Mouse (Mus musculus) CH12.LX (cell line): ENCODE measurements at regions not wholly inside any gene's neighbourhood (a gene's known extent, or its start where the extent isn't known, plus 50 kb on each side); places are given as distances from the start of the nearest gene placed in this dataset.

Source experiments
- DNase-seq: peaks from one replicate; pipeline ENCODE4 v3.0.0-alpha.2; 2013; ENCODE audit errors: extremely low read depth
- H3K27ac ChIP-seq: 2 replicates; pipeline ENCODE4 v1.5.1; 2012; ENCODE audit warnings: low read depth, mild to moderate bottlenecking, control low read depth, moderate library complexity; ENCODE audit not compliant: insufficient read depth
- H3K27me3 ChIP-seq: replicated peaks from 2 replicates; pipeline ENCODE3; 2012; ENCODE audit warnings: inconsistent platforms
- H3K36me3 ChIP-seq, 2 experiments: replicated peaks in 1 of 2; 2 replicates each; pipeline versions ENCODE3 to v1.6.1; 2012; ENCODE audit warnings: inconsistent platforms in 1 of 2, low read length in 1 of 2, mild to moderate bottlenecking in 1 of 2, mixed read lengths in 1 of 2, moderate library complexity in 1 of 2; ENCODE audit not compliant: control insufficient read depth in 1 of 2, insufficient read depth in 1 of 2
- H3K4me1 ChIP-seq, 2 experiments: 2 replicates each; pipeline ENCODE4 v1.6.1; 2012; ENCODE audit warnings: inconsistent platforms in 1 of 2, moderate library complexity in 1 of 2; ENCODE audit not compliant: insufficient read depth in 2 of 2, control insufficient read depth in 1 of 2
- H3K4me2 ChIP-seq: 2 replicates; pipeline ENCODE4 v1.6.1; 2012; ENCODE audit warnings: low read depth, mild to moderate bottlenecking, control low read depth; ENCODE audit not compliant: poor library complexity, insufficient read depth, severe bottlenecking
- H3K4me3 ChIP-seq, 3 experiments: fragments of 150-350 bp in 1 of 3; sonication (generic) in 1 of 3; replicated peaks in 1 of 3; 2 replicates each; pipeline versions ENCODE3 to v1.5.1; 2011 to 2012; ENCODE audit warnings: low read depth in 2 of 3, low read length in 2 of 3, mild to moderate bottlenecking in 2 of 3, moderate library complexity in 2 of 3, control low read depth in 1 of 3, improper control_type of control experiment in 1 of 3, inconsistent platforms in 1 of 3, mixed read lengths in 1 of 3; ENCODE audit not compliant: poor library complexity in 1 of 3
- H3K79me2 ChIP-seq: replicated peaks from 2 replicates; pipeline ENCODE4 v1.6.1; 2012; ENCODE audit warnings: mild to moderate bottlenecking, moderate library complexity; ENCODE audit not compliant: control insufficient read depth, poor library complexity, insufficient read depth, severe bottlenecking; ENCODE audit errors: extremely low read depth
- H3K9ac ChIP-seq: 2 replicates; pipeline ENCODE4 v1.6.1; 2012; ENCODE audit warnings: low read depth, mild to moderate bottlenecking, control low read depth, moderate library complexity; ENCODE audit not compliant: insufficient read depth
- H3K9me3 ChIP-seq: replicated peaks from 2 replicates; pipeline ENCODE3; 2012; ENCODE audit warnings: low read length, inconsistent platforms, mixed read lengths
- BHLHE40 ChIP-seq: IDR thresholded peaks from 2 replicates; pipeline ENCODE4 v1.6.1; 2011; ENCODE audit warnings: mild to moderate bottlenecking, low read depth, low read length, improper control_type of control experiment
- ELF1 ChIP-seq: IDR thresholded peaks from 2 replicates; pipeline ENCODE4 v1.6.1; 2014; ENCODE audit warnings: low read depth, mild to moderate bottlenecking, inconsistent platforms, low read length, improper control_type of control experiment
- EP300 ChIP-seq: IDR thresholded peaks from 2 replicates; pipeline ENCODE4 v1.6.1; 2011; ENCODE audit warnings: low read length, improper control_type of control experiment
- HCFC1 ChIP-seq: IDR thresholded peaks from 2 replicates; pipeline ENCODE4 v1.6.1; 2012; ENCODE audit warnings: low read depth, mild to moderate bottlenecking, inconsistent platforms, low read length, improper control_type of control experiment
- IRF4 ChIP-seq: IDR thresholded peaks from 2 replicates; pipeline ENCODE4 v1.6.1; 2014; ENCODE audit warnings: low read depth, mild to moderate bottlenecking, inconsistent platforms, low read length, improper control_type of control experiment
- JUN ChIP-seq: IDR thresholded peaks from 2 replicates; pipeline ENCODE4 v1.6.1; 2011; ENCODE audit warnings: low read depth, mild to moderate bottlenecking, low read length, improper control_type of control experiment, moderate library complexity; ENCODE audit not compliant: insufficient read depth
- KAT2A ChIP-seq: IDR thresholded peaks from 2 replicates; pipeline ENCODE4 v1.6.1; 2012; ENCODE audit warnings: low read length, improper control_type of control experiment, inconsistent platforms; ENCODE audit not compliant: insufficient replicate concordance
- MEF2A ChIP-seq: IDR thresholded peaks from 2 replicates; pipeline ENCODE4 v1.6.1; 2014; ENCODE audit warnings: low read depth, mild to moderate bottlenecking, inconsistent platforms, low read length, improper control_type of control experiment, borderline replicate concordance
- MXI1 ChIP-seq: IDR thresholded peaks from 2 replicates; pipeline ENCODE4 v1.6.1; 2011; ENCODE audit warnings: mild to moderate bottlenecking, low read depth, low read length, improper control_type of control experiment
- NRF1 ChIP-seq: IDR thresholded peaks from 2 replicates; pipeline ENCODE4 v1.6.1; 2014; ENCODE audit warnings: low read depth, mild to moderate bottlenecking, inconsistent platforms, low read length, improper control_type of control experiment, moderate library complexity
- PAX5 ChIP-seq: IDR thresholded peaks from 2 replicates; pipeline ENCODE4 v1.6.1; 2012; ENCODE audit warnings: low read length, inconsistent platforms, mixed read lengths
- RAD21 ChIP-seq: IDR thresholded peaks from 2 replicates; pipeline ENCODE4 v1.6.1; 2011; ENCODE audit warnings: low read depth, mild to moderate bottlenecking, low read length, improper control_type of control experiment, moderate library complexity
- RCOR1 ChIP-seq: conservative IDR thresholded peaks from 2 replicates; pipeline ENCODE4 v1.6.1; 2012; ENCODE audit warnings: low read depth, mild to moderate bottlenecking, inconsistent platforms, low read length, improper control_type of control experiment
- TCF12 ChIP-seq: IDR thresholded peaks from 2 replicates; pipeline ENCODE4 v1.6.1; 2014; ENCODE audit warnings: low read depth, mild to moderate bottlenecking, inconsistent platforms, low read length, improper control_type of control experiment
- ZKSCAN1 ChIP-seq: IDR thresholded peaks from 2 replicates; pipeline ENCODE4 v1.6.1; 2012; ENCODE audit warnings: low read depth, inconsistent platforms, low read length, improper control_type of control experiment, borderline replicate concordance
- ZMIZ1 ChIP-seq: IDR thresholded peaks from 2 replicates; pipeline ENCODE4 v1.6.1; 2012; ENCODE audit warnings: low read depth, mild to moderate bottlenecking, inconsistent platforms, low read length, improper control_type of control experiment
- ZNF384 ChIP-seq: IDR thresholded peaks from 2 replicates; pipeline ENCODE4 v1.6.1; 2012; ENCODE audit warnings: low read depth, low read length, improper control_type of control experiment, inconsistent platforms
- dilution Hi-C: fragments of 300-500 bp; cut with MboI; formaldehyde crosslinking; loops from 2 replicates; pipeline ENCODE4 v1.14.3; 2020; ENCODE audit warnings: low sequenced_read_pairs; ENCODE audit not compliant: extremely low pct_unique_long_range_greater_than_20kb, extremely low pct_ligation_motif_present
- in situ Hi-C: fragments of 300-500 bp; cut with MboI; formaldehyde crosslinking; loops from 3 replicates; pipeline ENCODE4 v1.14.3; 2019; ENCODE audit warnings: low sequenced_read_pairs, low pct_ligation_motif_present, low pct_unique_long_range_greater_than_20kb, mixed read lengths

DNA sequence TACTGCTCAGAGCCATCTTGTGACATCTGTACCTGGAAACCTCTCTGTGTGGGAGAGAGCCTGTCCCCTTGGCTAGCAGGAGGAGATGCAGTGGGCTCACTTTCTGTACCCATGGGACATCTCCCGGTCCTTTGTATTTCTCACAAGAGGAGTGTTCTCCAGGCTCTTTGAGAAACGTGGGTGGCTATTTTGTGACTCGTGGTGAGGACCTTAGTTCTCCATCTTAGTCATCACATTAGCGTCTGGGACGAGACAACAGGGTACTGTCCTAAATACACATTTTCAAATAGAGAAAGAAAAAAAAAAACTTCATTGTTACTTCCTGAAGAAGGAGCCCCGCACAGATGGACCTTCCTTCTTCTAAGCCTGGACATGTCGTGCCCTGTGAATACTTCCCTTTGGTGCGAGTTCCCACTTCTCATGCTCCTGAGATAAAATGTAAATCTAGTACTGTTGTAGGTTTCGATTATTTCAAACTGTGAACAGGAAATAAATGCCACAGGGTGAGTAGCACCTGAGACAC is 366.8 kb upstream of the Runx1 start:
- H3K4me2 ChIP-seq, result peak overlapping the region; percentile 5; the same call in 1 of the 2 replicates
- DNase-seq, result peak; percentile 27
- TF ChIP-seq TCF12 (no peak), ZMIZ1 (no peak), PAX5 (no peak), ZKSCAN1 (no peak), EP300 (peak; percentile 55; the same call in 1 of the 2 replicates), RCOR1 (no peak), RAD21 (no peak), MXI1 (no peak), JUN (0 out of 2 replicates have a peak, but pooled peaks have one; percentile 21), ZNF384 (peak; percentile 72), NRF1 (no peak), MEF2A (no peak), HCFC1 (no peak), ELF1 (0 out of 2 replicates have a peak, but pooled peaks have one; percentile 10), BHLHE40 (0 out of 2 replicates have a peak, but pooled peaks have one; percentile 36), IRF4 (0 out of 2 replicates have a peak, but pooled peaks have one; percentile 43)
- no peak overlapping the region for H3K4me3 ChIP-seq
- no peaks in the 10 kb centered on the region for H3K9me3 ChIP-seq
- H3K27me3 ChIP-seq, result no peaks in the 10 kb centered on the region
- in situ Hi-C loops (no loop called here), dilution Hi-C loops (no loop called here)
- H3K79me2 ChIP-seq, result no peaks in the 10 kb centered on the region
- H3K9ac ChIP-seq, result no peak overlapping the region
- peaks cover 0 to 16% of the 10 kb centered on the region in 2 experiments; a peak in 2 of 4 replicates for H3K4me1 ChIP-seq
- H3K36me3 ChIP-seq, result no peaks in the 10 kb centered on the region
- H3K27ac ChIP-seq, result no peak overlapping the region

DNA sequence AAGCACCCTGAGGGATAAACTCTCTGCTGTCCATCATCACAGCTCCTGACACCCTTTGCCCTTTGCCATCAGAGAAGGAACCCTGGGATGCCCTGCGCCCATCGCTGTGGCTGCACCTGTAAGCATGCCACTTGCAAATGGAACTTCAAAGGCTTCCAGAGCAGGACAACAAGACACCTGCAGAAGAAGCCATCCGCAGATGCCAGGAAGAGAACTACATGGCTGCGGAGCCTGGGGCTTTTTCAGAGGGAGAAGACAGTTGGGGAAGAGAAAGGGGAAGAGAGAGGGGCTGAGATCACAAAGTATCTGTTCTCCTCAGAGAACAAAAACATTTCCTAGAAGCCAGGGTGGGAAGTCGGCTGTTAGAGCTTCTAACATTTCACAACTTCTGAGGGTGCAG is 365.2 kb upstream of the Runx1 start:
- no peak overlapping the region for H3K27ac ChIP-seq
- peaks cover 0 to 16% of the 10 kb centered on the region in 2 experiments; a peak in 2 of 4 replicates for H3K4me1 ChIP-seq
- no peak overlapping the region for H3K4me2 ChIP-seq
- in situ Hi-C loops, result no loop called here
- no peak overlapping the region for H3K9ac ChIP-seq
- H3K79me2 ChIP-seq, result no peaks in the 10 kb centered on the region
- no peaks in the 10 kb centered on the region for H3K36me3 ChIP-seq
- dilution Hi-C loops, result no loop called here
- no peaks in the 10 kb centered on the region for H3K9me3 ChIP-seq
- no peak overlapping the region for H3K4me3 ChIP-seq
- no peaks in the 10 kb centered on the region for H3K27me3 ChIP-seq
- no peak for DNase-seq
- no peak for TF ChIP-seq KAT2A
- peak; percentile 23; the same call in 1 of the 2 replicates for TF ChIP-seq EP300
